Mouse (Mus musculus) heart, embryonic 11.5 days (tissue): ENCODE measurements around the gene Hapln2. TPM values are rescaled to one million over a fixed set of nuclear protein-coding genes. Genes with fewer than 3 reads are reported as not detected.

Source experiments
- ATAC-seq: fragments of 200-750 bp; cut with Nextera tagmentation; replicated peaks from 2 replicates; pipeline ENCODE4 v1.8.0; 2017; ENCODE audit warnings: moderate library complexity; ENCODE audit not compliant: insufficient number of reproducible peaks, low FRiP score, low TSS enrichment
- H3K27ac ChIP-seq: fragments of 300-500 bp; sonication (generic); 2 replicates; pipeline ENCODE4 v1.5.1; 2014; ENCODE audit warnings: mild to moderate bottlenecking, low read depth, low read length
- H3K27me3 ChIP-seq: fragments of 300-500 bp; sonication (generic); 2 replicates; pipeline ENCODE4 v1.6.1; 2014; ENCODE audit warnings: mild to moderate bottlenecking, low read length, mixed read lengths; ENCODE audit not compliant: control insufficient read depth, insufficient read depth
- H3K36me3 ChIP-seq: fragments of 300-500 bp; sonication (generic); 2 replicates; pipeline ENCODE4 v1.6.1; 2014; ENCODE audit warnings: mild to moderate bottlenecking, low read length, moderate library complexity, mixed read lengths; ENCODE audit not compliant: control insufficient read depth, insufficient read depth
- H3K4me1 ChIP-seq: fragments of 300-500 bp; sonication (generic); 2 replicates; pipeline ENCODE4 v1.6.1; 2014; ENCODE audit warnings: low read length; ENCODE audit not compliant: control insufficient read depth, insufficient read depth
- H3K4me2 ChIP-seq: fragments of 300-500 bp; sonication (generic); 2 replicates; pipeline ENCODE4 v1.6.1; 2014; ENCODE audit warnings: mild to moderate bottlenecking, moderate library complexity
- H3K4me3 ChIP-seq: fragments of 300-500 bp; sonication (generic); 2 replicates; pipeline ENCODE4 v1.5.1; 2014; ENCODE audit warnings: low read depth, low read length
- H3K9ac ChIP-seq: fragments of 300-500 bp; sonication (generic); 2 replicates; pipeline ENCODE4 v1.6.1; 2014; ENCODE audit warnings: mild to moderate bottlenecking, low read depth, low read length, moderate library complexity
- H3K9me3 ChIP-seq: fragments of 300-500 bp; sonication (generic); replicated peaks from 2 replicates; pipeline ENCODE4 v1.6.1; 2016; ENCODE audit warnings: low read length; ENCODE audit not compliant: control insufficient read depth
- WGBS: fragments of 180-500 bp; shearing (Covaris S2); extraction: QIAGEN DNeasy Blood & Tissue Kit; methylation state at CpG from one replicate; pipeline ENCODE4 v1.1.7; 2014; ENCODE audit not compliant: insufficient replicate concordance; 5-methylcytosine and 5-hydroxymethylcytosine counted together
- polyA plus RNA-seq: library from polyadenylated mRNA; unstranded; fragments of >200 nt; fragmentation: Nextera tagmentation; extraction: Ambion mirVana; gene quantifications from 2 replicates; pipeline ENCODE4 v1.2.1, GENCODE M21; 2014

Hapln2 gene
- polyA plus RNA-seq, 1 experiment from 2014 or later, result not detected

- Histone ChIP-seq H3K36me3 (no peaks in the 10 kb centered on the region), H3K9ac (peak overlapping the region; percentile 23), H3K4me3 (peak overlapping the region; percentile 46), H3K4me1 (peaks cover 13% of the 10 kb centered on the region), H3K4me2 (peak overlapping the region; percentile 82), H3K27me3 (peaks cover 80% of the 10 kb centered on the region), H3K9me3 (no peaks in the 10 kb centered on the region; the same call in 1 of the 2 replicates), H3K27ac (no peak overlapping the region)
- ATAC-seq, result peak; percentile 83
- WGBS, result 2% methylated on average over 66 of the region's 66 CpGs
Observed at GRCm38 (mm10) chr3:88022322-88023191, 4.8 kb downstream of the Hapln2 start.

DNA sequence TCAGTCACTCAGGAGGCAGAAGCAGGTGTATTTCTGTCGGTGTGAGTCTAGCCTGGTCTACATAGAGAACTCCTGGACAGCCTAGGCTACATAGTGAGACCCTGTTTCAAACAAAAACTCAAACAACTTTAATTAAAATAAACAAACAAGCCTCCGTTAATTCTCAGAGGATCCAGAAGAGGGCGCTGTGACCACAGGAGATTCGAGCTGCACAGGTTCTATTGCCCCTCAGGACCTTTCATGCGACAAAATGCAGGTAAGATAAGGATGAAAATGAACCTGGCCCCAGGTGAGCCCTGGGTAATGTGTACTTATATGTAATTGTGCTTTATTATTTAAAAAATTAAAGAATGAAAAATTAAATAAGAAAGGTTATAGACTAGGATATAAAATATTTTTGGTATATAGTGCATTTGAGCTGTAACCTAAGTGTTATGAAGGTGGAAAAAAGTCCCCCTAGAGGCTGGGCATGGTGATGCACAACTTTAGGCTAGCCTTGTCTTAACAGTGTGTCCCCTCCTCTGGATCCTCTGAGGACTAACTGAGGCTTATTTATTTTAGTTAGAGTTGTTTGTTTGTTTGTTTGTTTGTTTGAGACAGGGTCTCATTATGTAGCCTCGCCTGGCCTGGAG, 16.6 kb downstream of the Hapln2 start:
- no peak for ATAC-seq
- Histone ChIP-seq H3K4me1 (no peaks in the 10 kb centered on the region), H3K9ac (no peak overlapping the region), H3K27ac (no peak overlapping the region), H3K36me3 (no peaks in the 10 kb centered on the region), H3K27me3 (peaks cover 7% of the 10 kb centered on the region), H3K4me2 (no peak overlapping the region), H3K4me3 (no peak overlapping the region), H3K9me3 (0 out of 2 replicates have a peak, but pooled peaks cover 4% of the 10 kb centered on the region)
- 11% methylated on average over 6 of the region's 6 CpGs for WGBS

DNA sequence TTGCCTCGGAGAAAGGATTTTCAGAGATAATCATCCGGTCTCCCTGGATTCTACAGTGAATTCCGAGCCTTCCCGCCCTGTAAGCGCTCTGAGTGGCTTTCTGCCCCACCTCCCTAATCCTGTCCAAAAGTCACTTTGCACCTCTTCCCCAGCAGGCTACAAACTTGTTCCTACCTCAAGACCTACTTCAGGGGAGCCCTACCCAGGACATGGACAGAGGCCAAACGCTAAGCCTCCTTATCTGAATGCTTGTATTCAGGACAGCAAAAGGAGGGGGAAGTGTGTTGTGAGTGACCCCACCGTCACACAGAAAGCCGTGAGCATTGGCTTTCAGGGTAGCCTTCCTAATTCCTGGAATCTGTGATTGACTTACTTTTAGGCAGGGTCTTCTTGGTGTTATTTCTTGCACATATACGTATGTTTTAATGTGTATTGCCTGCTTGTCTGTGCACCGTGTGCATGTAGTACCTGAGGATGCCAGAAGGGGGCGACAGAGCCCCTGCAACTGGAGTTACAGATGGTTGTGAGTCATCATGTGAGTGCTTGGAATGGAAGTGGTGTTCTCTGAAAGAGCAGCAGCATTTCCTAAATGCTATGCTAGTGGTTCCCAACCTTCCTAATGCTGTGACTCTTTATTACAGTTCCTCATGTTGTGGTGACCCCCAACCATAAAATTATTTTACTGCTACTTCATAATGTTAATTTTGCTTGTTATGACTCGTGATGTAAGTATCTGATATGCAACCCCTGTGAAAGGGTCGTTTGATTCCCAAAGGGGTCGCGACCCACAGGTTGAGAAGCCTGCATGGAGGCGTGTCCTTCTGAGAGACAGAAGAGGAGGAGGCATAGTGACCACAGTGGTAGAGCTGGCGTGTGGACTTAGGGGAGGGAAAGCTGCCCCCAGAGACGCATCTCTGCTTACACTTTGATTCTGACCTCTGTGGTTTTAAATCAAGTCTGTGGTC, 21.3 kb downstream of the Hapln2 start:
- H3K27me3 ChIP-seq, result peaks cover 42% of the 10 kb centered on the region
- no peak overlapping the region for H3K4me2 ChIP-seq
- ATAC-seq, result no peak
- H3K9ac ChIP-seq, result no peak overlapping the region
- no peaks in the 10 kb centered on the region for H3K36me3 ChIP-seq
- no peak overlapping the region for H3K27ac ChIP-seq
- no peak overlapping the region for H3K4me3 ChIP-seq
- H3K4me1 ChIP-seq, result no peaks in the 10 kb centered on the region
- H3K9me3 ChIP-seq, result peaks cover 8% of the 10 kb centered on the region; the same call in 1 of the 2 replicates
- 68% methylated on average over 18 of the region's 18 CpGs for WGBS

- 4% methylated on average over 17 of the region's 17 CpGs for WGBS
- Histone ChIP-seq H3K9me3 (peaks cover 8% of the 10 kb centered on the region; the same call in 1 of the 2 replicates), H3K27me3 (peaks cover 74% of the 10 kb centered on the region), H3K4me1 (peaks cover 9% of the 10 kb centered on the region; the same call in 1 of the 2 replicates), H3K4me2 (no peak overlapping the region), H3K27ac (no peak overlapping the region), H3K9ac (no peak overlapping the region), H3K4me3 (no peak overlapping the region), H3K36me3 (no peaks in the 10 kb centered on the region)
- ATAC-seq, result no peak
Observed at GRCm38 (mm10) chr3:88002291-88002976, 24.9 kb downstream of the Hapln2 start.

DNA sequence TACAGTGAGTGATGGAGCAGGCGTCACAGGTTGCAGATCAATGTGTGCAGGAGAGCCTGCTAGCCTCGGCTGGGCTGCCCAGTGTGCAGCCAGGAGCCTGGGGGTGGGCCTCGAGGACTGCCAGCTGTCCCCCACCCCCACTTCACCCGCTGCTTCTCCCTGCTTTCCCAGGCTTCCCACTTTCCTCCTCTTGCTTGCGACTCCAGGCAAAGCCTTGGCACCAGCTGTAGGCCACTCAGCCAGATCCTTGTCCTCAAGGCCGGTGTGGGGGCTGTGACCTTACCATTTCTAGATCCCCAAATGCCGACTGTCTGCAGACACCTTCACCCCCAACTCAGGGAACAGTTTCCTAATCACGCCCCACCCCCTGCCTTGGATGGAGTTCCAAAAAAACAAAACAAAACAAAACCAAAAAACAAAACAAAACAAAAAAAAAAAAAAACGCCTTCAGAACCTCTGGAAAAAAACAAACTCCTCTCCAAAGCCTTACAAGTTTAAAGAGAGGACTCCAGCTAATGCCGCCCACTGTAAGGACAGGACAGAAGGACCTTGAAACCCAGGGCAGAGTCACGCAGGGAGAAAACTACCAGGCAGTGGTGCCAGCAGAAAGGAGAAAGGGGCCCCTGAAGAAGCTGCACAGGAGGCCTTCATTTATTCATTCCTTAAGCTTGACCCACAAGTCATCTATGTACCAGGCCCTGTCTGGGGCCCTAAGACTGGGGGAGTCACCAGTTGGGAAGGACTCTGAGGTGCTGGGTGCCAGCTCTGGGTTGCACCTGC, 26.4 kb downstream of the Hapln2 start:
- Histone ChIP-seq H3K9ac (no peak overlapping the region), H3K9me3 (peaks cover 4% of the 10 kb centered on the region; the same call in 1 of the 2 replicates), H3K4me1 (peaks cover 9% of the 10 kb centered on the region; the same call in 1 of the 2 replicates), H3K27me3 (peaks cover 88% of the 10 kb centered on the region), H3K27ac (no peak overlapping the region), H3K36me3 (no peaks in the 10 kb centered on the region), H3K4me2 (no peak overlapping the region), H3K4me3 (peak overlapping the region; percentile 38)
- 12% methylated on average over 11 of the region's 11 CpGs for WGBS
- no peak for ATAC-seq

DNA sequence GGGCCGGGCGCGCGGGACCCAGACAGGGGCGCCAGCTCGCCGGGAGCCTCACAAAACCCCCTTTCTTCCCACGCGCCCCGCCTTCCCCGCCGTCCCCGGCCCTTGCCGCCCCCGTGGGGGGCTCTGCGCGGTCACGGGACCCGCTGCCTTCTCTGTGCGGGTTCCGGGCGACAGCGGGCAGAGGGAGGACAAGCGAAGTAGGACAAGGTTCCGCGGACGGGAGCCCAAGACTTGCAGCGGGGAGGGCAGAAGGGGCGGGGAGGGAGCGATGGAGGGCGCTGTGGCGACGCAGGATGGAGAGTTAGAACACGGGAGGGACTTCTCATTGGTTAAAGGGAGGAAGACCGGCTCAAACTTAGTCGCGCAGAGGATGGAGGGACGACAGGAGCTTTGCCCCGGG, 27.2 kb downstream of the Hapln2 start, which contains the start of gene Bcan:
Gene Bcan (minus strand): TSS at position 50 of the 400 bp plus-strand sequence.
- H3K27me3 ChIP-seq, result peaks cover 94% of the 10 kb centered on the region
- no peak within 1 kb of the TSS for H3K9ac ChIP-seq
- peak within 1 kb of the TSS; percentile 66 for H3K4me2 ChIP-seq
- H3K27ac ChIP-seq, result no peak within 1 kb of the TSS
- peak within 1 kb of the TSS; percentile 38 for H3K4me3 ChIP-seq
- ATAC-seq, result no peak
- H3K36me3 ChIP-seq, result no peaks in the 10 kb centered on the region
- H3K9me3 ChIP-seq, result peaks cover 4% of the 10 kb centered on the region; the same call in 1 of the 2 replicates
- under 1% methylated on average over 37 of the region's 39 CpGs for WGBS
- H3K4me1 ChIP-seq, result peaks cover 9% of the 10 kb centered on the region; the same call in 1 of the 2 replicates

- H3K4me2 ChIP-seq, result peak overlapping the region; percentile 66
- no peak overlapping the region for H3K9ac ChIP-seq
- peaks cover 9% of the 10 kb centered on the region; the same call in 1 of the 2 replicates for H3K4me1 ChIP-seq
- H3K9me3 ChIP-seq, result peaks cover 4% of the 10 kb centered on the region; the same call in 1 of the 2 replicates
- no peaks in the 10 kb centered on the region for H3K36me3 ChIP-seq
- H3K27me3 ChIP-seq, result peaks cover 97% of the 10 kb centered on the region
- H3K4me3 ChIP-seq, result peak overlapping the region; percentile 38
- 1% methylated on average over 38 of the region's 38 CpGs for WGBS
- no peak overlapping the region for H3K27ac ChIP-seq
- ATAC-seq, result no peak
Observed at GRCm38 (mm10) chr3:87999243-87999895, 28.0 kb downstream of the Hapln2 start.
